Mouse (Mus musculus): ENCODE data around the gene Ubl4a. TPM values are rescaled to one million over a fixed set of nuclear protein-coding genes. Genes with fewer than 3 reads are reported as not detected.

Ubl4a gene
- polyA plus RNA-seq, 1 experiment from 2014 or later, result 58.7 TPM

Small RNA genes within 50 kb of the gene (microRNA-seq; reads per million reads assigned to microRNA genes)
- not detected for gene Mir7092 (ENCODE audit: borderline number of aligned reads)

Other genes with a start within 250 kb of the Ubl4a start
- not detected in 2 replicates for gene Opn1mw, start 245.8 kb downstream of the Ubl4a start, polyA plus RNA-seq (2015; fragmentation: Nextera tagmentation; extraction: Ambion mirVana)
- 16.6 and 16.7 TPM in 2 replicates for gene Mecp2, start 237.9 kb downstream of the Ubl4a start, polyA plus RNA-seq (2015; fragmentation: Nextera tagmentation; extraction: Ambion mirVana)
- not detected in 2 replicates for gene Tex28, start 205.4 kb downstream of the Ubl4a start, polyA plus RNA-seq (2015; fragmentation: Nextera tagmentation; extraction: Ambion mirVana)
- 0.51 and 0.52 TPM in 2 replicates for gene Tktl1, start 196.0 kb downstream of the Ubl4a start, polyA plus RNA-seq (2015; fragmentation: Nextera tagmentation; extraction: Ambion mirVana)
- gene Flna, start 123.4 kb downstream of the Ubl4a start, polyA plus RNA-seq (2015; fragmentation: Nextera tagmentation; extraction: Ambion mirVana), result 108 and 110 TPM in 2 replicates
- gene Emd, start 118.5 kb downstream of the Ubl4a start, polyA plus RNA-seq (2015; fragmentation: Nextera tagmentation; extraction: Ambion mirVana), result 19.6 and 22.5 TPM in 2 replicates
- 838 and 891 TPM in 2 replicates for gene Rpl10, start 102.4 kb downstream of the Ubl4a start, polyA plus RNA-seq (2015; fragmentation: Nextera tagmentation; extraction: Ambion mirVana)
- 66.0 and 71.6 TPM in 2 replicates for gene Taz, start 91.3 kb downstream of the Ubl4a start, polyA plus RNA-seq (2015; fragmentation: Nextera tagmentation; extraction: Ambion mirVana)
- gene Dnase1l1, start 90.9 kb downstream of the Ubl4a start, polyA plus RNA-seq (2015; fragmentation: Nextera tagmentation; extraction: Ambion mirVana), result 8.1 and 9.0 TPM in 2 replicates
- 87.8 and 92.3 TPM in 2 replicates for gene Atp6ap1, start 76.1 kb downstream of the Ubl4a start, polyA plus RNA-seq (2015; fragmentation: Nextera tagmentation; extraction: Ambion mirVana)
- gene Gdi1, start 68.2 kb downstream of the Ubl4a start, polyA plus RNA-seq (2015; fragmentation: Nextera tagmentation; extraction: Ambion mirVana), result 104 and 107 TPM in 2 replicates
- gene Fam50a, start 60.2 kb downstream of the Ubl4a start, polyA plus RNA-seq (2015; fragmentation: Nextera tagmentation; extraction: Ambion mirVana), result 58.4 and 60.2 TPM in 2 replicates
- gene Plxna3, start 44.2 kb downstream of the Ubl4a start, polyA plus RNA-seq (2015; fragmentation: Nextera tagmentation; extraction: Ambion mirVana), result 0.83 and 0.96 TPM in 2 replicates
- gene Lage3, start 19.6 kb downstream of the Ubl4a start, polyA plus RNA-seq (2015; fragmentation: Nextera tagmentation; extraction: Ambion mirVana), result 123 and 138 TPM in 2 replicates
- 19.8 and 20.1 TPM in 2 replicates for gene Slc10a3, start 131 bp upstream of the Ubl4a start, polyA plus RNA-seq (2015; fragmentation: Nextera tagmentation; extraction: Ambion mirVana)
- gene Fam3a, start 20.1 kb upstream of the Ubl4a start, polyA plus RNA-seq (2015; fragmentation: Nextera tagmentation; extraction: Ambion mirVana), result 22.7 and 23.2 TPM in 2 replicates
- gene Ikbkg, start 20.1 kb upstream of the Ubl4a start, polyA plus RNA-seq (2015; fragmentation: Nextera tagmentation; extraction: Ambion mirVana), result 22.7 and 25.1 TPM in 2 replicates
- 38.7 and 43.8 TPM in 2 replicates for gene G6pdx, start 56.0 kb upstream of the Ubl4a start, polyA plus RNA-seq (2015; fragmentation: Nextera tagmentation; extraction: Ambion mirVana)
- gene Gm6880, start 108.2 kb upstream of the Ubl4a start, polyA plus RNA-seq (2015; fragmentation: Nextera tagmentation; extraction: Ambion mirVana), result not detected in 2 replicates
- not detected in 2 replicates for gene Olfr1326-ps1, start 201.7 kb upstream of the Ubl4a start, polyA plus RNA-seq (2015; fragmentation: Nextera tagmentation; extraction: Ambion mirVana)
- gene Olfr1325, start 219.5 kb upstream of the Ubl4a start, polyA plus RNA-seq (2015; fragmentation: Nextera tagmentation; extraction: Ambion mirVana), result not detected in 2 replicates

Measured in thymus, postnatal 0 days (tissue).